Mouse (Mus musculus): ENCODE data around the gene Olfr111. TPM values are rescaled to one million over a fixed set of nuclear protein-coding genes. Genes with fewer than 3 reads are reported as not detected.

The Olfr111 gene
- polyA plus RNA-seq, 1 experiment: 4.6 TPM

- Histone ChIP-seq H3K4me3 (ENCODE audit: insufficient read depth, low read length) (no peak overlapping the region), H3K4me1 (ENCODE audit: control insufficient read depth, insufficient read depth, low read length) (no peaks in the 10 kb centered on the region), H3K27ac (ENCODE audit: insufficient read depth, low read depth, low read length) (no peak overlapping the region)
- no peak for TF ChIP-seq POLR2A (IDR thresholded peaks at IDR 0.05; ENCODE audit: borderline replicate concordance, low read depth, low read length)
- TF ChIP-seq CTCF (IDR thresholded peaks at IDR 0.05; ENCODE audit: low read depth, low read length): no peak
Measured at GRCm38 (mm10) chr17:37558913-37559615, 51.2 kb downstream of the Olfr111 start.

GRCm38 (mm10) chr17:37569351-37569750 lies 61.5 kb downstream of the Olfr111 start, which contains the start of gene Olfr112:
Gene Olfr112, minus strand, starts transcription at chr17:37569451.
- H3K27ac ChIP-seq (ENCODE audit: insufficient read depth, low read depth, low read length): no peak within 1 kb of the TSS
- no peaks in the 10 kb centered on the region for H3K4me1 ChIP-seq (ENCODE audit: control insufficient read depth, insufficient read depth, low read length)
- H3K4me3 ChIP-seq (ENCODE audit: insufficient read depth, low read length): no peak within 1 kb of the TSS
- TF ChIP-seq CTCF (IDR thresholded peaks at IDR 0.05; ENCODE audit: low read depth, low read length): no peak

- no peaks in the 10 kb centered on the region for H3K4me1 ChIP-seq (ENCODE audit: control insufficient read depth, insufficient read depth, low read length)
- TF ChIP-seq CTCF (IDR thresholded peaks at IDR 0.05; ENCODE audit: low read depth, low read length) (no peak), POLR2A (IDR thresholded peaks at IDR 0.05; ENCODE audit: borderline replicate concordance, low read depth, low read length) (no peak)
- no peak within 1 kb of the TSS for H3K4me3 ChIP-seq (ENCODE audit: insufficient read depth, low read length)
- H3K27ac ChIP-seq (ENCODE audit: insufficient read depth, low read depth, low read length): no peak within 1 kb of the TSS
Measured at GRCm38 (mm10) chr17:37577563-37577962, 69.7 kb downstream of the Olfr111 start, which contains the start of gene Olfr113. Gene Olfr113, minus strand, starts transcription at chr17:37577663.

Other genes with a start within 250 kb of the Olfr111 start
- not detected in 2 replicates for gene Olfr98, start 244.3 kb upstream of the Olfr111 start, polyA plus RNA-seq (2012; ENCODE audit: insufficient read depth, insufficient read length, missing spikeins)
- 48.3 and 53.5 TPM in 2 replicates for gene H2-M3, start 237.8 kb upstream of the Olfr111 start, polyA plus RNA-seq (2012; ENCODE audit: insufficient read depth, insufficient read length, missing spikeins)
- not detected in 2 replicates for gene Olfr99, start 224.6 kb upstream of the Olfr111 start, polyA plus RNA-seq (2012; ENCODE audit: insufficient read depth, insufficient read length, missing spikeins)
- not detected in 2 replicates for gene Olfr101, start 203.7 kb upstream of the Olfr111 start, polyA plus RNA-seq (2012; ENCODE audit: insufficient read depth, insufficient read length, missing spikeins)
- not detected in 2 replicates for gene Olfr102, start 191.0 kb upstream of the Olfr111 start, polyA plus RNA-seq (2012; ENCODE audit: insufficient read depth, insufficient read length, missing spikeins)
- not detected in 2 replicates for gene Olfr103, start 168.3 kb upstream of the Olfr111 start, polyA plus RNA-seq (2012; ENCODE audit: insufficient read depth, insufficient read length, missing spikeins)
- not detected in 2 replicates for gene Olfr104-ps, start 148.4 kb upstream of the Olfr111 start, polyA plus RNA-seq (2012; ENCODE audit: insufficient read depth, insufficient read length, missing spikeins)
- gene Olfr105-ps, start 129.0 kb upstream of the Olfr111 start, polyA plus RNA-seq (2012; ENCODE audit: insufficient read depth, insufficient read length, missing spikeins): not detected in 2 replicates
- gene Olfr106-ps, start 117.6 kb upstream of the Olfr111 start, polyA plus RNA-seq (2012; ENCODE audit: insufficient read depth, insufficient read length, missing spikeins): not detected in 2 replicates
- gene Olfr107, start 108.8 kb upstream of the Olfr111 start, polyA plus RNA-seq (2012; ENCODE audit: insufficient read depth, insufficient read length, missing spikeins): not detected in 2 replicates
- gene Olfr108, start 62.5 kb upstream of the Olfr111 start, polyA plus RNA-seq (2012; ENCODE audit: insufficient read depth, insufficient read length, missing spikeins): not detected in 2 replicates
- gene Olfr109, start 49.1 kb upstream of the Olfr111 start, polyA plus RNA-seq (2012; ENCODE audit: insufficient read depth, insufficient read length, missing spikeins): 0.35 TPM in 1 of 2 replicates, not detected in the other
- gene H2-M2, start 24.5 kb upstream of the Olfr111 start, polyA plus RNA-seq (2012; ENCODE audit: insufficient read depth, insufficient read length, missing spikeins): 1.1 TPM in 1 of 2 replicates, not detected in the other
- gene Olfr110, start 15.6 kb upstream of the Olfr111 start, polyA plus RNA-seq (2012; ENCODE audit: insufficient read depth, insufficient read length, missing spikeins): 0.75 and 1.3 TPM in 2 replicates
- not detected in 2 replicates for gene Olfr112, start 61.4 kb downstream of the Olfr111 start, polyA plus RNA-seq (2012; ENCODE audit: insufficient read depth, insufficient read length, missing spikeins)
- gene Olfr113, start 69.6 kb downstream of the Olfr111 start, polyA plus RNA-seq (2012; ENCODE audit: insufficient read depth, insufficient read length, missing spikeins): not detected in 2 replicates
- not detected in 2 replicates for gene Olfr114, start 84.7 kb downstream of the Olfr111 start, polyA plus RNA-seq (2012; ENCODE audit: insufficient read depth, insufficient read length, missing spikeins)
- gene Olfr115, start 119.1 kb downstream of the Olfr111 start, polyA plus RNA-seq (2012; ENCODE audit: insufficient read depth, insufficient read length, missing spikeins): not detected in 2 replicates
- not detected in 2 replicates for gene Olfr116, start 119.2 kb downstream of the Olfr111 start, polyA plus RNA-seq (2012; ENCODE audit: insufficient read depth, insufficient read length, missing spikeins)
- 0.25 TPM in 1 of 2 replicates, not detected in the other for gene Olfr117, start 155.8 kb downstream of the Olfr111 start, polyA plus RNA-seq (2012; ENCODE audit: insufficient read depth, insufficient read length, missing spikeins)
- not detected in 2 replicates for gene Olfr118, start 159.0 kb downstream of the Olfr111 start, polyA plus RNA-seq (2012; ENCODE audit: insufficient read depth, insufficient read length, missing spikeins)
- gene Olfr119, start 188.5 kb downstream of the Olfr111 start, polyA plus RNA-seq (2012; ENCODE audit: insufficient read depth, insufficient read length, missing spikeins): not detected in 2 replicates
- gene Olfr120, start 213.8 kb downstream of the Olfr111 start, polyA plus RNA-seq (2012; ENCODE audit: insufficient read depth, insufficient read length, missing spikeins): not detected in 2 replicates
- gene Olfr121, start 240.8 kb downstream of the Olfr111 start, polyA plus RNA-seq (2012; ENCODE audit: insufficient read depth, insufficient read length, missing spikeins): not detected in 2 replicates